Mouse (Mus musculus): ENCODE results near the gene Ints13. TPM values are rescaled to one million over a fixed set of nuclear protein-coding genes. Genes with fewer than 3 reads are reported as not detected.

Gene Ints13
- total RNA-seq, 1 experiment, result 69.2 TPM

- Histone ChIP-seq H3K4me1 (ENCODE audit: control insufficient read depth in 2 of 2, insufficient read depth in 2 of 2, low read length in 2 of 2, poor library complexity in 1 of 2) (no peaks in the 10 kb centered on the region), H3K36me3 (ENCODE audit: control insufficient read depth, insufficient read depth, low read length, poor library complexity, severe bottlenecking) (peaks cover 54% of the 10 kb centered on the region), H3K4me3 (ENCODE audit: insufficient read depth in 1 of 2, low read depth in 1 of 2, low read length in 2 of 2, poor library complexity in 1 of 2, severe bottlenecking in 1 of 2) (no peak overlapping the region), H3K9me3 (ENCODE audit: control insufficient read depth, insufficient read depth, low read depth, low read length) (no peaks in the 10 kb centered on the region), H3K27ac (ENCODE audit: insufficient read depth, low read depth, low read length, poor library complexity, severe bottlenecking) (no peak overlapping the region), H3K9ac (ENCODE audit: insufficient read depth, low read depth, low read length, poor library complexity, severe bottlenecking) (no peak overlapping the region)
- in situ Hi-C loops (cut with MboI; ENCODE audit: low sequenced_read_pairs in 2 of 2, unreplicated experiment in 2 of 2), result no loop called here
- DNase-seq (ENCODE audit: low read depth, low spot score), result no peak
- TF ChIP-seq MAFK (IDR thresholded peaks at IDR 0.05; ENCODE audit: insufficient read depth, low read depth, low read length), result no peak
- TF ChIP-seq CHD2 (IDR thresholded peaks at IDR 0.05; ENCODE audit: low read depth, low read length), result no peak
- TF ChIP-seq HCFC1 (IDR thresholded peaks at IDR 0.05; ENCODE audit: borderline replicate concordance, insufficient read depth, low read length), result no peak
- no peak for TF ChIP-seq ZNF384 (IDR thresholded peaks at IDR 0.05; ENCODE audit: low read depth, low read length)
These were observed 26.0 kb upstream of the Ints13 start for GRCm38 (mm10) chr6:146603651-146604050.

- in situ Hi-C loops (cut with MboI; ENCODE audit: low sequenced_read_pairs in 2 of 2, unreplicated experiment in 2 of 2), result no loop called here
- DNase-seq (ENCODE audit: low read depth, low spot score), result no peak
- Histone ChIP-seq H3K9me3 (ENCODE audit: control insufficient read depth, insufficient read depth, low read depth, low read length) (no peaks in the 10 kb centered on the region), H3K27ac (ENCODE audit: insufficient read depth, low read depth, low read length, poor library complexity, severe bottlenecking) (no peak overlapping the region), H3K4me1 (ENCODE audit: control insufficient read depth in 2 of 2, insufficient read depth in 2 of 2, low read length in 2 of 2, poor library complexity in 1 of 2) (no peaks in the 10 kb centered on the region), H3K9ac (ENCODE audit: insufficient read depth, low read depth, low read length, poor library complexity, severe bottlenecking) (no peak overlapping the region), H3K36me3 (ENCODE audit: control insufficient read depth, insufficient read depth, low read length, poor library complexity, severe bottlenecking) (peaks cover 50% of the 10 kb centered on the region), H3K4me3 (ENCODE audit: insufficient read depth in 1 of 2, low read depth in 1 of 2, low read length in 2 of 2, poor library complexity in 1 of 2, severe bottlenecking in 1 of 2) (no peak overlapping the region)
- TF ChIP-seq CHD2 (IDR thresholded peaks at IDR 0.05; ENCODE audit: low read depth, low read length), result no peak
- no peak for TF ChIP-seq ZC3H11A (IDR thresholded peaks at IDR 0.05; ENCODE audit: borderline replicate concordance, low read depth, low read length)
- no peak for TF ChIP-seq HCFC1 (IDR thresholded peaks at IDR 0.05; ENCODE audit: borderline replicate concordance, insufficient read depth, low read length)
- TF ChIP-seq ZNF384 (IDR thresholded peaks at IDR 0.05; ENCODE audit: low read depth, low read length), result no peak
- no peak for TF ChIP-seq MAFK (IDR thresholded peaks at IDR 0.05; ENCODE audit: insufficient read depth, low read depth, low read length)
These were observed 25.0 kb upstream of the Ints13 start for GRCm38 (mm10) chr6:146602601-146603000.

GRCm38 (mm10) chr6:146585134-146585533, 7.5 kb upstream of the Ints13 start:
- Histone ChIP-seq H3K9me3 (ENCODE audit: control insufficient read depth, insufficient read depth, low read depth, low read length) (no peaks in the 10 kb centered on the region), H3K27ac (ENCODE audit: insufficient read depth, low read depth, low read length, poor library complexity, severe bottlenecking) (no peak overlapping the region), H3K4me1 (ENCODE audit: control insufficient read depth in 2 of 2, insufficient read depth in 2 of 2, low read length in 2 of 2, poor library complexity in 1 of 2) (peaks cover 0 to 2% of the 10 kb centered on the region in 2 experiments; a peak in 1 of 4 replicates), H3K4me3 (ENCODE audit: insufficient read depth in 1 of 2, low read depth in 1 of 2, low read length in 2 of 2, poor library complexity in 1 of 2, severe bottlenecking in 1 of 2) (no peak overlapping the region), H3K36me3 (ENCODE audit: control insufficient read depth, insufficient read depth, low read length, poor library complexity, severe bottlenecking) (peaks cover 4% of the 10 kb centered on the region; the same call in 1 of the 2 replicates), H3K9ac (ENCODE audit: insufficient read depth, low read depth, low read length, poor library complexity, severe bottlenecking) (no peak overlapping the region)
- no peak for DNase-seq (ENCODE audit: low read depth, low spot score)
- in situ Hi-C loops (cut with MboI; ENCODE audit: low sequenced_read_pairs in 2 of 2, unreplicated experiment in 2 of 2), result no loop called here
- TF ChIP-seq MAFK (IDR thresholded peaks at IDR 0.05; ENCODE audit: insufficient read depth, low read depth, low read length) (no peak), ZNF384 (IDR thresholded peaks at IDR 0.05; ENCODE audit: low read depth, low read length) (no peak), CHD2 (IDR thresholded peaks at IDR 0.05; ENCODE audit: low read depth, low read length) (no peak), HCFC1 (IDR thresholded peaks at IDR 0.05; ENCODE audit: borderline replicate concordance, insufficient read depth, low read length) (no peak), ZC3H11A (IDR thresholded peaks at IDR 0.05; ENCODE audit: borderline replicate concordance, low read depth, low read length) (no peak)

GRCm38 (mm10) chr6:146583366-146584046, 5.9 kb upstream of the Ints13 start:
- Histone ChIP-seq H3K36me3 (ENCODE audit: control insufficient read depth, insufficient read depth, low read length, poor library complexity, severe bottlenecking) (peaks cover 4% of the 10 kb centered on the region; the same call in 1 of the 2 replicates), H3K4me1 (ENCODE audit: control insufficient read depth in 2 of 2, insufficient read depth in 2 of 2, low read length in 2 of 2, poor library complexity in 1 of 2) (peaks cover 2% of the 10 kb centered on the region in 2 experiments; a peak in 2 of 4 replicates), H3K9me3 (ENCODE audit: control insufficient read depth, insufficient read depth, low read depth, low read length) (no peaks in the 10 kb centered on the region), H3K4me3 (ENCODE audit: insufficient read depth in 1 of 2, low read depth in 1 of 2, low read length in 2 of 2, poor library complexity in 1 of 2, severe bottlenecking in 1 of 2) (no peak overlapping the region), H3K9ac (ENCODE audit: insufficient read depth, low read depth, low read length, poor library complexity, severe bottlenecking) (no peak overlapping the region), H3K27ac (ENCODE audit: insufficient read depth, low read depth, low read length, poor library complexity, severe bottlenecking) (no peak overlapping the region)
- TF ChIP-seq ZNF384 (IDR thresholded peaks at IDR 0.05; ENCODE audit: low read depth, low read length), result no peak
- no peak for TF ChIP-seq HCFC1 (IDR thresholded peaks at IDR 0.05; ENCODE audit: borderline replicate concordance, insufficient read depth, low read length)
- no peak for TF ChIP-seq ZC3H11A (IDR thresholded peaks at IDR 0.05; ENCODE audit: borderline replicate concordance, low read depth, low read length)
- TF ChIP-seq CHD2 (IDR thresholded peaks at IDR 0.05; ENCODE audit: low read depth, low read length), result no peak
- TF ChIP-seq MAFK (IDR thresholded peaks at IDR 0.05; ENCODE audit: insufficient read depth, low read depth, low read length), result no peak
- in situ Hi-C loops (cut with MboI; ENCODE audit: low sequenced_read_pairs in 2 of 2, unreplicated experiment in 2 of 2), result no loop called here
- DNase-seq (ENCODE audit: low read depth, low spot score), result no peak
